Mouse (Mus musculus): ENCODE measurements around the gene Olfr267.
A peak's percentile ranks its signal among the peaks of the same experiment; 100 is the strongest.

Gene Olfr267

GRCm38 (mm10) chr4:58787616-58788015 is at the start of gene Olfr267:
Gene Olfr267, minus strand, starts transcription at chr4:58787716.
- DNase-seq = no peak

- no peak for DNase-seq
Observed at GRCm38 (mm10) chr4:58832908-58833307, 45.4 kb upstream of the Olfr267 start.

GRCm38 (mm10) chr4:58825921-58826320 is 38.4 kb upstream of the Olfr267 start:
- no peak for DNase-seq

- no peak for DNase-seq
Observed at GRCm38 (mm10) chr4:58786659-58787058, 857 bp downstream of the Olfr267 start.

- no peak for DNase-seq
Observed at GRCm38 (mm10) chr4:58763417-58763816, 24.1 kb downstream of the Olfr267 start.

- DNase-seq = peak; percentile 39
Observed at GRCm38 (mm10) chr4:58749510-58749909, 38.0 kb downstream of the Olfr267 start.

GRCm38 (mm10) chr4:58749101-58749500 is 38.4 kb downstream of the Olfr267 start:
- peak; percentile 27 for DNase-seq

GRCm38 (mm10) chr4:58745583-58746222 is 41.8 kb downstream of the Olfr267 start:
- DNase-seq = no peak

- no peak for DNase-seq
Observed at GRCm38 (mm10) chr4:58736867-58737633, 50.5 kb downstream of the Olfr267 start.
